Mouse (Mus musculus): ENCODE results near the gene Ckb.
A peak's percentile ranks its signal among the peaks of the same experiment; 100 is the strongest.
"Not testable (repeated sequence)": the region's sequence is repeated elsewhere in the genome, so short reads cannot be mapped to it uniquely, and the experiment has no call there.

The Ckb gene

DNA sequence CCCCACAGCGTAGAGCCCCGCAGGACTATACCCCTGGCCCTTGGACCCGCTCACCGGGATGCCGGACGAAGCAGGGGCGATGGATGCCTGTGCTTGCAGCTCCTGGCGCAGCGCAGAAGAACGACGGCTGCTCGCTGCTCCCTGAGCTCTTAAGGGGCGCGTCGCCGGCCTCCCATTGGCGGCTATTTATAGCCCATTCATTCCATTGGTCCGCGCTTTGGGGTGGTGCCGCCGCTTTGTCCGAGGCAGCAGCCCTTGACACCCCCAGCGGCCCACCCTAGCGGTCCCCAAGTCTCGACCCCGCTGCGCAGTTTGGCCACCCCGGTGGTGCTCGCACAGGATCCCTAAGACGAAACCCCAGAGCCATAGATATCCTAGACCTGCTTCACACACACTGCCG is at the start of gene Ckb:
Gene Ckb (minus strand): TSS at position 163 of the 400 bp plus-strand sequence.
- peak; percentile 44 to 56 for DNase-seq (ENCODE audit: low spot score in 2 of 2)

DNA sequence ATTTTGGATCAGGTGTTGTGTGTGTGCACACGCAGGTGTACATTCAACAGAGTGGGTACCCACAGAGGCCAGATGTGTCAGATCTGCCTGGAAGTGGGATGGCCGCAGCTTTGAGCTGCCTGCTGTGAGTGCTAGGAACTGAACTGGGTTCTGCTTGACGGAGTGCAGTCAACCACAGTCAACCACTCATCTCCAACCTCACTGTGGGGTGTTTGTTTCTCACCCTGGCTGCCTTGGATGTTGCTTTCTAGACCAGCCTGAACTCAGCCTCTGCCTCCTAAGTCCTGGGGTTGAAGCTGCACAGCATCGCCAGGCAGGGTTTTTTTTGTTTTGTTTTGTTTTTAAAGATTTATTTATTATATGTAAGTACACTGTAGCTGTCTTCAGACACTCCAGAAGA is 48.1 kb upstream of the Ckb start:
- DNase-seq (ENCODE audit: low spot score in 2 of 2), result no peak

GRCm38 (mm10) chr12:111718656-111719055 is 46.5 kb upstream of the Ckb start:
- DNase-seq (ENCODE audit: low spot score in 2 of 2), result no peak

DNA sequence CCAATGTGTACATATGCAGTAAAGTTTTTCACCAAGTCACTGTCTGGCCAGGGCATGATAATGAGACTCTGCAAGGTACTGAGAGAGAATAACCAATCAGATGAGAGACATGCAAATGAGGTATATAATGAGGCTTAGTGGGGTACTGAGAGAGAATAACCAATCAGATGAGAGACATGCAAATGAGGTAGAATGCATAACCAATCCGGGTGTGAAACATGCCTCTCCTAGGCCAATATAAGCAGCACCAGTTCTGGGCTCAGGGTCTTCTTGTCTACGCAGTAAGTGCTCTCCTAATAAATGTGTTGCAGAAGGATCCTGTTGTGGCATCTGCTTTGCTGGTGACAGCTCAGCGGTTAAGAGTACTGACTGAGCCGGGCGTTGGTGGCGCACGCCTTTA is 44.4 kb upstream of the Ckb start:
- DNase-seq (ENCODE audit: low spot score in 2 of 2), result no peak

DNA sequence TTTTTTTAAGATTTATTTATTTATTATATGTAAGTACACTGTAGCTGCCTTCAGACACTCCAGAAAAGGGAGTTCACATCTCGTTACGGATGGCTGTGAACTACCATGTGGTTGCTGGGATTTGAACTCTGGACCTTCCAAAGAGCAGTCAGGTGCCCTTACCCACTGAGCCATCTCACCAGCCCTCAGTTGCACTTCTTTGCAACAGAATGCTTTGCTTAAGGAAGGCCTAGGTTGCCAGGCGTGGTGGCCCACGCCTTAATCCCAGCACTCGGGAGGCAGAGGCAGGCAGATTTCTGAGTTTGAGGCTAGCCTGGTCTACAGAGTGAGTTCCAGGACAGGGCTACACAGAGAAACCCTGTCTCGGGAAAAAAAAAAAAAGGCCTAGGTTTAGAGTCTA is 41.7 kb upstream of the Ckb start:
- DNase-seq (ENCODE audit: low spot score in 2 of 2), result not testable (repeated sequence)

DNA sequence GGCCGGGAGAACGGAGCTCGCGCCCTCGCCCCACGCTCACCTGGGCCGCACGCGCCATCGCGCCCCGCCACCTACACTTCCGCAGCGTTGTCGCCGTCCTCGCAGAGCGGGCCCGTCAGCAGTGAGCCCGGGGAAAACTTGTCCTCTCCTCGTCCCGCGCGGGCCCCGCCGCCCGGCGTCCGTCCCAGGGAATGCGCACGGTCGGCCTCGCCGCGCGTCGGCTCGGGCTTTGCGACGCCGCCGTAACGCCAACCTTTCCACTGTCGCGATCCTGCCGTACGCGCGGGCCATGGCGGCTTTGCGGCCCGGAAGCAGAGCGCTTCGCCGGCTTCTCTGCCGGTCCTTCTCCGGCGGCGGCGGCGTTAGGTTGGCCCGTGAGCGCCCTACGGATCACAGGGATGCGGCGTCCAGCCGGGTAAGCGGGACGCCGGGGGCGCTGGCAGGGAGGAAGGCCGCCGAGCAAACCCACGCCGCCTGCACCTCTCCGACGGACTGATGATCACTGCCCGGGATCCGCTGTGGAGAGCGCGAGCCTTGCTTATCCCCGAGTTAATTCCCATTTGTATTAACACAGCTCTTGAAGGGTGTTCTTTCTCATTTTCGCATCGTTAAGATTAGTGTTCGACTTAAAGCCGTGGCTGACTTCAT is 41.0 kb upstream of the Ckb start, which contains the start of the genes Bag5 and Apopt1:
Gene Bag5 (minus strand): TSS at position 254 of the 648 bp plus-strand sequence.
Gene Apopt1 (plus strand): TSS at position 258 of the 648 bp plus-strand sequence.
- peak; percentile 85 to 89 for DNase-seq (ENCODE audit: low spot score in 2 of 2)

- DNase-seq (ENCODE audit: low spot score in 2 of 2), result no peak
Observed at GRCm38 (mm10) chr12:111712476-111712875, 40.3 kb upstream of the Ckb start.

GRCm38 (mm10) chr12:111710091-111710490 is 38.0 kb upstream of the Ckb start:
- no peak for DNase-seq (ENCODE audit: low spot score in 2 of 2)

DNA sequence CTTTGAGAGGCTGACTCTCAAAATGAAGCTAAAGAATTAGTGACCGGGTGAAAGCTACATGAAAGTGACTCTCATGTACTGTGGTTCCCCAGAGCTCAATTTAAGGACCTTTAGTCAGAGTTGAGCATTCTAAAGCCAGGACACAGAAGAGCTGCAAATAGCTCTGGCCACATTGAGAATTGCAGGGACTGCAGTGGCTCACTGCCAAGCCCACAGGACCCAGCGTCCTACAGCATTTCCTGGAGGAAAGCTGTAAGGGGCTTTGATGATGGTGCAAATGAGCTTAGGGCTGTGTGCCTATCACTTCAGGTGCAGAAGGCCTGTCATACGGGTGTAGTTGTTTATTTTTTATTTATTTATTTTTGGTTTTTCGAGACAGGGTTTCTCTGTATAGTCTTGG is 36.0 kb upstream of the Ckb start:
- DNase-seq (ENCODE audit: low spot score in 2 of 2), result no peak

- peak; percentile 37 to 78 for DNase-seq (ENCODE audit: low spot score in 2 of 2)
Observed at GRCm38 (mm10) chr12:111705186-111705973, 33.2 kb upstream of the Ckb start.

DNA sequence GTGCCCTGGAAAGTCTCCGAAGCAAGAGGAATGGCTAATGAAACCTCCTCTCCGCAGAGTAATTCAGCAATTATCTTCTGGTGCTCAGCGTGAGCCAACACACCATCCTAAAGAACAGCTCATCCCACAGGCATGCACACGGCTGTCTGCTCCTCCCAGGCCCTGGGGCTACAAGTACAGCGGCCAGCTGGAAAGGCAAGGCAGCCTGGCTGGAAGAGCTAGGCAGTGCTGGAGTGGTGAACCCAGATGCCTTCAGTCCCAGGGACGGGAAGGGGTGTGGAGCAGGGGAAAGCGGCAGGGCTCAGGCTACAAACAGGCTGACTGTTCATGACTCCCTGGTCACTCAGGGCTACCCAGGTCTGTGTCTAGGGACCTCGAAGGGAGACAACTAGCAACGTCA is 32.5 kb upstream of the Ckb start:
- DNase-seq (ENCODE audit: low spot score in 2 of 2), result peak; percentile 19 to 78

DNA sequence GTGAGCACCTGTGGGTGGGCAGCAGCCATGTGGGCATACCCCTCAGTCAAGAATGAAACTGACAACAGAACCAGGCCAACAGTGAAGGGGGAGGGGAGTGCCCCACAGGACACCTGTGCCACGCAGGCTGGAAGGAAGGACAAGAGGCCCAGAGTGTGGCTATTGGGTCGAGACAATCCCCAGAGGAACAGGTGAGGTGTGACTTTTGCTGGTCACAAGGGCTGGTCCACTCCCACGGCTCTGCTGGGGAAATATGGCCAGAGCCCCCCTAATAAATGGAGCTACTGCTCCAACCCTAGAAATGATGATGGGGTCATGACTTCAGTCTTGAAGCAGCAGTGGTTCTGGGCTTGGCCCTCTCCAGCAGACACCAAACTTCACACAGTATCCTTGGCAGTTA is 31.2 kb upstream of the Ckb start:
- DNase-seq (ENCODE audit: low spot score in 2 of 2), result no peak

DNA sequence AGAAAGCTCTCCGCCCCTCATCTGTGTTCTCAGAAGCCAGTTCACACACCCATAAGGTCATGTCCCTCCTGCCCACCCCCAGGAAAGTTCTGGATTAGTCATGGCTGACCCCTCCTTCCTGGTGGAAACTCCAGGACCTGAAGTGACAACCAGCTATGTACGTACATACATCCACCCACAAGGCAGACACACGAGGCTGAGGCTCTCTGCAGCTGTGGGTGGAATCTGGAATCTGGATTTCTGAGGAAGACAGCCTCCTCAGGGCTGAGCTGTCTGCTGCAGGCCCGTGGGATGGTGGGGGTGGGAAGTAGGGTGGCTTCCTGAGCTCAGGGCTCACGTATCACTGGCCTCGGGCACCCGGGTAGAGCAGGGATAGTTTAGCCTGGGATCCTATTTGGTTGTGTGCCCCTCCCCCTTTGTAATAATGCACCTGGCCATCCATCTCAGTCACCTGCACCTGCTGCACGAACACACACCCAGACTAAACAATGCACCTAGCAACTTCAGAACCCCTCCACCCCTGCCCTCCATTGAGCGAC is 28.9 kb upstream of the Ckb start:
- DNase-seq (ENCODE audit: low spot score in 2 of 2), result no peak

DNA sequence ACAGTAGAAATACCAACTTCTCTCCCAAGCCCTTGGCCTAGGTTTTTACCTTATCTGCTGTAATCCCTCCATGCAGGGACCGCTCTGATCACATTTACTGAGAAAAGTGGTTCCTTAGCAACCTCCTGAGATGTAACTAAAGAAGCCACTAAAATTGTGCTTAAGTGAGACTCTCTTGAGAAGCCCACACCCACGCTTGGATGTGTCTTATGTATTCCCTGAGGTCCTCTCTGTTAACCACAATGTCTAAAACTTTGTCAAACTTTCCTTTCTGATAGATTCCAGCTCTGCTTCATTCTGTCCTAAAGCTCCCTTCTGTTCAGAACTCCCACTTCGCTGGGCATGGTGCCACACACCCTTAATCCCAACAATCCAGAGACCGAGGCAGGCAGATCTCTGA is 27.4 kb upstream of the Ckb start:
- DNase-seq (ENCODE audit: low spot score in 2 of 2), result no peak

DNA sequence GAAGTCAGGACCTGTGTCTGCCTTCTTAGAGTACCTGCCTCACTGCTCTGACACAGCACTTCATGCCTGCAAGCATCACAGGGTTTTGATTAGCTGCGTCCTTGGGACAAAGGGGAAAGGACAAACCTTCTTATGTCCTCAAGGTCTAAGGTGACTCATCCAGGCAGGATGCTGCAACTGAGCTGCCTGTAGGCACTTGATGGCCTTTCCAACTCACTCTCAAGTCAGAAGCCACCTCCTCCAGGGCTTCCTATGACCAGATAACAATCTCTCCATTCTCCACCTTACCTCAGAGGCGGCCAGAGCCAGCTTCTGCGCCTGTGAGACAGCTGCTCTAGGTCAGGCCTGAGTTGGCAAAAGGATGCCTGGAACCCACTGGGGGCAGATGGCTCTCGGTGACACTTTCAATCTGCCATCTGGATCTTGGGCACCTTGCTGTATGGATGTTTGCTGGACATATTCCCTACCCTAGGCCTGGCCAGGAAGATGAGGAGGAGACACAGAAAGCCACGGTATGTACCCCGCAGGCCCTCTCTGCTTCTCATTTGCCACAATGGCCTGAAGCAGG is 26.3 kb upstream of the Ckb start:
- no peak for DNase-seq (ENCODE audit: low spot score in 2 of 2)

- DNase-seq (ENCODE audit: low spot score in 2 of 2), result no peak
Observed at GRCm38 (mm10) chr12:111697708-111698107, 25.6 kb upstream of the Ckb start.

GRCm38 (mm10) chr12:111696239-111696638 is 24.1 kb upstream of the Ckb start:
- peak in 1 of 2 experiments; percentile 40 for DNase-seq (ENCODE audit: low spot score in 2 of 2)

- no peak for DNase-seq (ENCODE audit: low spot score in 2 of 2)
Observed at GRCm38 (mm10) chr12:111694880-111695804, 23.0 kb upstream of the Ckb start.

DNA sequence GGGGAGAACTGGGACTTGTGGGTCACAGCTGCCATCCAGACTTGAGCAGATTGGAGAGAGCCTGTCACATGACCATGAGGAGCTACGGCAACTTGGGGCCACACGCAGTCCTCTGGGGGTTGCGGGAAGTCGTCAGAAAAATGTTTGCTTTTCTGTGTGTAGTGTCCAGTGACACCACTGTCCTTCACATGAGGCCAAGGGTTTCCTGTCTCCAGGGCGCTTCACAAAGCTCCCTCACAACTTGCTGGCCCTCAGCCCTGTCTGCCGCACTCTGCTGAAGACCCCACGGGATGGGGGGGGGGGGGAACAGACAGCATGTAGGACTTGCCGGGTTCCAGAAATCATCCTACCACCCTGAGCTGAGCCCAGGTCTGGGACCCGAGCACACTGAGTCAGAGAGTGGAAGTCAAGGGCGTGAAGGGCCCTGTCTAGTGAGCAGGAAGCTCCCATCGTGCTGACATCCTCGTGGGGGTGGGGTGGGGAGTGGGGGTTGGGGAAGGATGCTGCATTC is 22.2 kb upstream of the Ckb start:
- no peak for DNase-seq (ENCODE audit: low spot score in 2 of 2)

DNA sequence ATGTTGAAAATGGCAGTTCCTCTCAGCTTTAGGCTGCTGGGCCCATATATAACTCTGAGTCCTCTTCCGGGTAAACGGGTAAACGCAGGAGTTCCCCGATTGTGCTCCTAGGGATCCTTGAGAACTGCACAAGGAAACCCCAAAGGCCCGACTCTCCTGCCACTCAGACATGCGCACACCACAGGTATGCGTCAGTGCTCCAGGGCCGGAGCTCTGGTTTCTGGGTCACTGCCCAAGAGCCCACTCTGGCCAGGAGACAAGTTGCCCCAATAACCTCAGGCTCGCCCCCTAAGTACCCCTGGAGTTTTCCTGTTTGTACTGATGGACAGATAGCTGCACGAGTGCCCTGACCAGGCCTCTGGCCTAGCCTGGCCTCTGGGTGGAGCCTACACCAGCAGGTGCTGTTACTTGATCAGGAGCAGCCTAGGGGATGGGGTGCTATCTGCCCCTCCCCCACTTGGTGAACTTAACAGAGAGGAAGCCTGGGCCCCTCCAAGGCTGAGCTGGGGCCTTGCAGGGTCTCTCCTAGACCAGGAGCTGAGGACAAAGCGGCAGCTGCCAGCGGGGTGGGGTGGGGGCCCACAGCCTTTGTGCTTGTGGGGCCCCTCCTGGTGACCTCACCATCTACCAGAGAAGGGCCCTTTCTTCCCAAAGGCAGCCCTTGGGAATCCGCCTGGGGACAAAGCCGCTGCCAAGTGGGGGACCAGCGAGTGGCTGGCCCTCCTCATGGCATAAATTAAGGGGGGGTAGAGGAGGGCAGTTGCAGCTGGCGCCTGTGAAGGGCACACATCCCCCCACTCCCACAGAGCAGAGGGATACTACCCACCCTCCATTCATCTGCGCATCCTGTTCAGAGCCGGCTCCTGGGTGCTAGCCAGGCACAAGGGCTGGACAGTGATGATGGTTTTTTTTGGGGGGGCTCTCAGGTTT is 21.5 kb upstream of the Ckb start:
- no peak for DNase-seq (ENCODE audit: low spot score in 2 of 2)
